Mouse (Mus musculus) liver, embryonic 14.5 days (tissue): Measurements from ENCODE around the gene Wdr89. TPM values are rescaled to one million over a fixed set of nuclear protein-coding genes. Genes with fewer than 3 reads are reported as not detected.

Experiments
- ATAC-seq: fragments of 200-750 bp; cut with Nextera tagmentation; 2 replicates; pipeline ENCODE4 v1.8.0; 2017; ENCODE audit warnings: moderate number of reproducible peaks, mild to moderate bottlenecking, moderate library complexity; ENCODE audit not compliant: insufficient read depth
- DNase-seq, 3 experiments: peaks; one replicate each; pipeline ENCODE4 v3.0.0-alpha.2; 2012 to 2013; ENCODE audit warnings: low read depth in 3 of 3, low spot score in 3 of 3
- H3K27ac ChIP-seq: fragments of 300-500 bp; sonication (generic); 2 replicates; pipeline ENCODE4 v1.5.1; 2014; ENCODE audit warnings: moderate library complexity, mild to moderate bottlenecking, control low read depth, inconsistent platforms
- H3K27me3 ChIP-seq: fragments of 300-500 bp; sonication (generic); 2 replicates; pipeline ENCODE4 v1.6.1; 2014; ENCODE audit warnings: mild to moderate bottlenecking, low read length, moderate library complexity; ENCODE audit not compliant: control insufficient read depth, insufficient read depth
- H3K36me3 ChIP-seq: fragments of 300-500 bp; sonication (generic); replicated peaks from 2 replicates; pipeline ENCODE4 v1.6.1; 2014; ENCODE audit warnings: low read depth; ENCODE audit not compliant: control insufficient read depth, insufficient read depth
- H3K4me1 ChIP-seq, 2 experiments: fragments of 200-500 bp in 1 of 2; fragments of 300-500 bp in 1 of 2; sonication (generic) in 1 of 2; replicated peaks; 2 replicates each; pipeline ENCODE4 v1.6.1; 2012 to 2014; ENCODE audit warnings: antibody characterized with exemption in 1 of 2, inconsistent platforms in 1 of 2, low read length in 1 of 2; ENCODE audit not compliant: control insufficient read depth in 2 of 2, insufficient read depth in 2 of 2
- H3K4me2 ChIP-seq: fragments of 300-500 bp; sonication (generic); 2 replicates; pipeline ENCODE4 v1.6.1; 2014; ENCODE audit warnings: low read depth, mild to moderate bottlenecking, control low read depth, moderate library complexity
- H3K4me3 ChIP-seq, 2 experiments: fragments of 200-500 bp in 1 of 2; fragments of 300-500 bp in 1 of 2; sonication (generic) in 1 of 2; 2 replicates each; pipeline ENCODE4 v1.5.1; 2012 to 2014; ENCODE audit warnings: low read depth in 2 of 2, low read length in 2 of 2, mild to moderate bottlenecking in 2 of 2, control low read depth in 1 of 2, inconsistent platforms in 1 of 2, moderate library complexity in 1 of 2; ENCODE audit not compliant: insufficient read depth in 1 of 2
- H3K9ac ChIP-seq: fragments of 300-500 bp; sonication (generic); replicated peaks from 2 replicates; pipeline ENCODE4 v1.6.1; 2014; ENCODE audit warnings: mild to moderate bottlenecking, control low read depth, moderate library complexity
- H3K9me3 ChIP-seq: fragments of 300-500 bp; sonication (generic); 2 replicates; pipeline ENCODE4 v1.6.1; 2016; ENCODE audit warnings: low read length, mixed read lengths; ENCODE audit not compliant: control insufficient read depth
- CTCF ChIP-seq: IDR thresholded peaks from 2 replicates; pipeline ENCODE4 v1.5.1; 2016; ENCODE audit warnings: antibody characterized with exemption, low read depth, control low read depth
- EP300 ChIP-seq: IDR thresholded peaks from 2 replicates; pipeline ENCODE4 v1.6.1; 2016; ENCODE audit warnings: antibody characterized with exemption, low read depth
- WGBS: fragments of 180-500 bp; shearing (Covaris S2); extraction: QIAGEN DNeasy Blood & Tissue Kit; methylation state at CpG from one replicate; pipeline ENCODE4 v1.1.7; 2014; ENCODE audit not compliant: insufficient replicate concordance; 5-methylcytosine and 5-hydroxymethylcytosine counted together
- polyA plus RNA-seq, 2 experiments: library from polyadenylated mRNA; depleted of rRNA in 1 of 2; stranded (reverse) in 1 of 2; unstranded in 1 of 2; fragments of >200 nt; fragmentation: Nextera tagmentation in 1 of 2; extraction: Ambion mirVana in 1 of 2; gene quantifications; 2 replicates each; pipeline versions ENCODE4 v1.2.1 to v1.2.3; 2012 to 2014

Gene Wdr89
- polyA plus RNA-seq, 2 experiments: 5.3 to 5.5 TPM

GRCm38 (mm10) chr12:75599490-75599889, 69.8 kb downstream of the Wdr89 start:
- Histone ChIP-seq H3K9ac (no peak overlapping the region), H3K9me3 (no peaks in the 10 kb centered on the region), H3K4me3 (no peak overlapping the region), H3K4me2 (no peak overlapping the region), H3K27me3 (no peaks in the 10 kb centered on the region), H3K4me1 (peaks cover 3 to 17% of the 10 kb centered on the region in 2 experiments), H3K36me3 (no peaks in the 10 kb centered on the region), H3K27ac (no peak overlapping the region)
- WGBS: 31% methylated on average over 4 of the region's 4 CpGs
- DNase-seq: peak; percentile 46 to 52 (median 47)
- no peak for ATAC-seq
- TF ChIP-seq EP300: no peak
- TF ChIP-seq CTCF: no peak

- H3K4me3 ChIP-seq: no peak overlapping the region
These were observed 70.3 kb downstream of the Wdr89 start for GRCm38 (mm10) chr12:75598988-75599387.

GRCm38 (mm10) chr12:75597707-75598106, 71.6 kb downstream of the Wdr89 start:
- DNase-seq: no peak
- TF ChIP-seq EP300 (no peak), CTCF (no peak)
- no peaks in the 10 kb centered on the region for H3K27me3 ChIP-seq
- H3K4me2 ChIP-seq: no peak overlapping the region
- 83% methylated on average over 4 of the region's 4 CpGs for WGBS
- H3K36me3 ChIP-seq: peaks cover 5% of the 10 kb centered on the region; the same call in 1 of the 2 replicates
- ATAC-seq: no peak
- no peaks in the 10 kb centered on the region for H3K9me3 ChIP-seq
- no peak overlapping the region for H3K27ac ChIP-seq
- no peak overlapping the region for H3K4me3 ChIP-seq
- H3K9ac ChIP-seq: no peak overlapping the region
- H3K4me1 ChIP-seq: peaks cover 5 to 22% of the 10 kb centered on the region in 2 experiments

More at GRCm38 (mm10) chr12:75598988-75599387, 70.3 kb downstream of the Wdr89 start:
- Histone ChIP-seq H3K27ac (no peak overlapping the region), H3K9ac (0 out of 2 replicates have a peak overlapping the region, but pooled peaks have one; percentile 20), H3K4me2 (no peak overlapping the region), H3K27me3 (no peaks in the 10 kb centered on the region), H3K9me3 (no peaks in the 10 kb centered on the region), H3K4me1 (peaks cover 3 to 21% of the 10 kb centered on the region in 2 experiments), H3K36me3 (no peaks in the 10 kb centered on the region)
- ATAC-seq: no peak
- 71% methylated on average over 4 of the region's 4 CpGs for WGBS
- no peak for DNase-seq
- TF ChIP-seq CTCF (no peak), EP300 (no peak)

GRCm38 (mm10) chr12:75596154-75597002, 73.0 kb downstream of the Wdr89 start, which contains the start of gene Ppp2r5e:
Gene Ppp2r5e (minus strand): TSS chr12:75596245.
- Histone ChIP-seq H3K4me1 (peaks cover 5 to 22% of the 10 kb centered on the region in 2 experiments), H3K4me3 (peak within 1 kb of the TSS; percentile 88 to 97), H3K4me2 (peak within 1 kb of the TSS; percentile 91), H3K9me3 (no peaks in the 10 kb centered on the region), H3K27me3 (no peaks in the 10 kb centered on the region), H3K36me3 (peaks cover 8% of the 10 kb centered on the region), H3K27ac (peak within 1 kb of the TSS; percentile 83), H3K9ac (peak within 1 kb of the TSS; percentile 95)
- peak; percentile 96 to 98 (median 97) for DNase-seq
- ATAC-seq: peak; percentile 98
- peak; percentile 9; the same call in 1 of the 2 replicates for TF ChIP-seq CTCF
- no peak for TF ChIP-seq EP300
- WGBS: under 1% methylated on average over 71 of the region's 72 CpGs
